Mouse (Mus musculus) kidney, postnatal 0 days (tissue): ENCODE results near the gene Cyp1a2. TPM values are rescaled to one million over a fixed set of nuclear protein-coding genes. Genes with fewer than 3 reads are reported as not detected.

Experiments
- ATAC-seq: fragments of 200-750 bp; cut with Nextera tagmentation; replicated peaks from 2 replicates; pipeline ENCODE4 v1.8.0; 2017; ENCODE audit warnings: low read depth, moderate number of reproducible peaks, moderate TSS enrichment, moderate library complexity; ENCODE audit not compliant: low FRiP score
- DNase-seq: peaks from one replicate; pipeline ENCODE4 v3.0.0-alpha.2; 2016; ENCODE audit warnings: low spot score
- H3K27ac ChIP-seq: fragments of 300-500 bp; sonication (generic); 2 replicates; pipeline ENCODE4 v1.5.1; 2014; ENCODE audit warnings: mild to moderate bottlenecking
- H3K27me3 ChIP-seq: fragments of 300-500 bp; sonication (generic); 2 replicates; pipeline ENCODE4 v1.6.1; 2014; ENCODE audit warnings: low read length, mixed read lengths; ENCODE audit not compliant: insufficient read depth
- H3K36me3 ChIP-seq: fragments of 300-500 bp; sonication (generic); 2 replicates; pipeline ENCODE4 v1.6.1; 2014; ENCODE audit warnings: low read length, mixed read lengths; ENCODE audit not compliant: insufficient read depth
- H3K4me1 ChIP-seq: fragments of 300-500 bp; sonication (generic); replicated peaks from 2 replicates; pipeline ENCODE4 v1.6.1; 2014; ENCODE audit warnings: antibody characterized with exemption, low read length, mixed read lengths; ENCODE audit not compliant: insufficient read depth
- H3K4me2 ChIP-seq: fragments of 300-500 bp; sonication (generic); 2 replicates; pipeline ENCODE4 v1.6.1; 2014; ENCODE audit warnings: mild to moderate bottlenecking, low read length, moderate library complexity, mixed read lengths
- H3K4me3 ChIP-seq: fragments of 300-500 bp; sonication (generic); replicated peaks from 2 replicates; pipeline ENCODE4 v1.5.1; 2014; ENCODE audit warnings: low read depth, low read length
- H3K9ac ChIP-seq: fragments of 300-500 bp; sonication (generic); 2 replicates; pipeline ENCODE4 v1.6.1; 2014; ENCODE audit warnings: low read depth, low read length
- H3K9me3 ChIP-seq: fragments of 300-500 bp; sonication (generic); replicated peaks from 2 replicates; pipeline ENCODE4 v1.6.1; 2016; ENCODE audit warnings: low read length, inconsistent platforms, mixed read lengths
- CTCF ChIP-seq: IDR thresholded peaks from 2 replicates; pipeline ENCODE4 v1.5.1; 2016; ENCODE audit warnings: antibody characterized with exemption, low read depth, mild to moderate bottlenecking, moderate library complexity
- WGBS: fragments of 180-500 bp; shearing (Covaris S2); extraction: QIAGEN DNeasy Blood & Tissue Kit; methylation state at CpG from one replicate; pipeline ENCODE4 v1.1.7; 2014; 5-methylcytosine and 5-hydroxymethylcytosine counted together
- polyA plus RNA-seq: library from polyadenylated mRNA; unstranded; fragments of >200 nt; fragmentation: Nextera tagmentation; extraction: Ambion mirVana; gene quantifications from 2 replicates; pipeline ENCODE4 v1.2.1, GENCODE M21; 2015

Gene Cyp1a2
- not detected in 2 replicates for polyA plus RNA-seq

DNA sequence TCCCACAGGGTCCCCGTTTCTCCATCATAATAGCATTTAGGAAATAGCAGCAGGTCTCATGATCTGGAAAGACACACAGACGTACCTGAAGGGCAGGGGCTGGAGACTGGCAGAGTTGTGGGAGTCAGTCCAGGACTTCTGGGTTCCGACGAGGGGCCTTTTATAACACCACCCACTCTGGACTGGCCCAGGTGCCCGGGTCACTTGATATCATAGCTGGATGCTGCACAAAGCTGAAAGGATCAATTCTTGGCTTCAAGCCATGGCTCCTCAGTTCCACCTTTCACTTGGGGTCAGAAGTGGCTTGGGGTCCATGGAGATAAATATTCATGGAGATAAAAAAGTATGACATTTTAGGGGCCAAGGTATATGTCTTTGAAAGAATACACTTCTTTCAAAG lies at the start of gene Cyp1a2:
Cyp1a2 (minus strand) TSS at position 184 of the 400 bp plus-strand sequence.
- no peak for ATAC-seq
- TF ChIP-seq CTCF: no peak
- Histone ChIP-seq H3K4me3 (no peak within 1 kb of the TSS), H3K27me3 (no peaks in the 10 kb centered on the region), H3K4me2 (no peak within 1 kb of the TSS), H3K9ac (no peak within 1 kb of the TSS), H3K36me3 (no peaks in the 10 kb centered on the region), H3K9me3 (no peaks in the 10 kb centered on the region), H3K27ac (no peak within 1 kb of the TSS), H3K4me1 (no peaks in the 10 kb centered on the region)
- DNase-seq: no peak
- WGBS: 69% methylated on average over 5 of the region's 5 CpGs

DNA sequence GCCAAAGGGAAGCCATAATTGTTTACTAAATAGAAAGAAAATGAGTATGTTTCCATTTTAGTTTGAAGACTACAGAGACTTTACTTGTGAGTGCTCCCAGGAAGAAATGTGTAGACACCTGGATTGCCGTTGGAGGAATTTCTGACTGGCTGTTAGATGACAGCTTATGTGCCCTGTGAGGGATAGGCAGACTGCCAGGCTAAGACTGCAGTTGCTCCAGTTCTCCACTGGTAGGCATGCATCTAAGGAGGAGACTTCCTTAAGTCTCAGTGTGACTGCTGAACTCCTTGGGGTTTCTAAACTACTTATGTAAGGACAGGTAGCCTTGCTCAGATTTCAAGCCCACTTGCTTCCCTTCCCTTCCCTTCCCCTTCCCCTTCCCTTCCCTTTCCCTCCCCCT lies 44.8 kb upstream of the Cyp1a2 start:
- Histone ChIP-seq H3K9ac (no peak overlapping the region), H3K36me3 (peaks cover 13% of the 10 kb centered on the region), H3K27ac (no peak overlapping the region), H3K27me3 (no peaks in the 10 kb centered on the region), H3K4me1 (no peaks in the 10 kb centered on the region), H3K4me3 (no peak overlapping the region), H3K9me3 (no peaks in the 10 kb centered on the region), H3K4me2 (no peak overlapping the region)
- ATAC-seq (no peak), DNase-seq (no peak)
- TF ChIP-seq CTCF: peak; percentile 10; the same call in 1 of the 2 replicates
- 90% methylated on average over 1 of the region's 1 CpGs for WGBS

DNA sequence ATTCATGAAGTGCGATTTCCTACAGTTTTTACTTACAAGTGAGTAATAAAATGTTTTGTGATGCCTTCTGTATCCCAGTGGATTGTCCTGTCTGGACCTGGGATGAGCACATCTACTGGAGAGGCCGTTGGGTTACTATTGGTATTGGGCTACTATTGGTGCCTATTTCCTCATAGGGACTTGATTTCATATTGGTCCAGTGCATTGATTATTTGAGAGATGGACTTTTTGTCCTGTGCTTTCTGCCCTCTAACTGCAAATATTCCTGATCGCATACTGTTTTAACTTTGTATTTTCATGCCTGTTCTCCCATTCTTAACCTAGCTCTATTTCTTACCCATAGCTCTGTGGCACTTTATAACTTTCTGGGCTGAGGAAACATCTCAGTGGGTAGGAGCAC lies 41.2 kb upstream of the Cyp1a2 start:
- Histone ChIP-seq H3K27ac (no peak overlapping the region), H3K4me2 (no peak overlapping the region), H3K4me3 (no peak overlapping the region), H3K4me1 (no peaks in the 10 kb centered on the region), H3K9ac (no peak overlapping the region), H3K9me3 (no peaks in the 10 kb centered on the region), H3K36me3 (peaks cover 16% of the 10 kb centered on the region), H3K27me3 (no peaks in the 10 kb centered on the region)
- 95% methylated on average over 3 of the region's 3 CpGs for WGBS
- DNase-seq (no peak), ATAC-seq (no peak)
- TF ChIP-seq CTCF: no peak

DNA sequence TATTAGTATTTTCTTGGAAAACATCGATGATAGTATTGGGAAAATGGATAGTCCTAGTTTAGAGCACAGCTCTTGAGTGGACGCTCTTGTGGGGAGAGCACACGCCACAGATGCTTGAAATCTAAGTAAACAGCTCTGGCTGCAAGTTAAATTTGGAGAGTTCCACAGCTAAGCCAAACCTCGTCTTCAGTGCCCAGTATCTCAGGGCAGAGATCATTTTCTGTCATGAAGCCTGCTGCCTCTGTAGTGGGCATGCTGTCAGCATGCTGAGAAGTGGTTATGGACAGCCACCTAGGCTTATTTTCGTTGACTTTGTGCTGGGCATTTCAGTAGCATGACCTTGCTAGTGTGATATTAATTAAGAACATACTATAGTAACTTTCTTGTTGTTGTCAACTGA lies 40.3 kb upstream of the Cyp1a2 start:
- Histone ChIP-seq H3K4me2 (no peak overlapping the region), H3K36me3 (peaks cover 16% of the 10 kb centered on the region; the same call in 1 of the 2 replicates), H3K4me3 (no peak overlapping the region), H3K9me3 (no peaks in the 10 kb centered on the region), H3K4me1 (no peaks in the 10 kb centered on the region), H3K27me3 (no peaks in the 10 kb centered on the region), H3K27ac (0 out of 2 replicates have a peak overlapping the region, but pooled peaks have one; percentile 19), H3K9ac (no peak overlapping the region)
- WGBS: 86% methylated on average over 5 of the region's 5 CpGs
- no peak for DNase-seq
- no peak for TF ChIP-seq CTCF
- ATAC-seq: no peak

DNA sequence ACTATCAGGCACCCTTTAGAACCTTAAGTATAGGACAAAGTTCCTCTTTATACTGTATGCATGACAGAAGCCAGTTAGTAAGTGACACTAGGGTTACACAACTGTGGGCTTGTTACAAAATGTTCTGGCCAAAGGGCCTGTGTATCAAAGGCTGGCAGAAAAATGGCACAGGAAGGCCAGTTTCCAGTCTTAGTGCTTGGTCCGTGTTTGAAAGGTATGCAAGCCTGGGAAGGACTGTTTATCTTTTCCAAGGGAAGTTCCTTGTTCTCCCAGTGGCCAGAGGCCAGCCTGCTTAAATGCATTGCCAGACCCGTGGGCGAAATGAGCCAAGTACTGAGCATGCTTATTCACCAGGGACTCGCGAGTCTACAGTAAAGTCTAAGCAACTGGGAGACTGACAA lies 39.8 kb upstream of the Cyp1a2 start:
- Histone ChIP-seq H3K27ac (0 out of 2 replicates have a peak overlapping the region, but pooled peaks have one; percentile 19), H3K9me3 (no peaks in the 10 kb centered on the region)

DNA sequence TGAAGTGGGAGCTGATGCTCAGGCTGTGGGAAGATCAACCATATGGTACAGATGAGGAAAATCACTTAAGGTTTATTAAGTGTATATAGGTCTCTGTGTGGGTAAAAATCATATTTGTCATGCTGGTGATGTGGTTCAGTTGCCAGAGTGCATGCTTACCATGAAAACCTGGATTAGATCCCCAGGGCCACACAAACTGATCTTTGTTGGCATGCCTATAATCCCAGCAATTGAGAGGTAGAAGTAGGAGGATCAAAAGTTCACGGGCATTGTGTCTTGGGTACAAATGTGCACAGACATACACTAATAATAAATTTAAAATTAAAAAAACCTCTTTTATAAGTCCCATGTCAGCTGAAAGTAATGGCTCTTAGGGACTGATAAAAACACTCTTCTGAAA lies 38.9 kb upstream of the Cyp1a2 start:
- no peak for TF ChIP-seq CTCF
- Histone ChIP-seq H3K9me3 (no peaks in the 10 kb centered on the region), H3K27ac (no peak overlapping the region), H3K4me3 (no peak overlapping the region), H3K9ac (no peak overlapping the region), H3K4me1 (no peaks in the 10 kb centered on the region), H3K27me3 (no peaks in the 10 kb centered on the region), H3K36me3 (peaks cover 23% of the 10 kb centered on the region; the same call in 1 of the 2 replicates), H3K4me2 (no peak overlapping the region)
- DNase-seq: no peak
- 91% methylated on average over 1 of the region's 1 CpGs for WGBS
- ATAC-seq: no peak

More for the DNA sequence above, 39.8 kb upstream of the Cyp1a2 start:
- TF ChIP-seq CTCF: no peak
- H3K9ac ChIP-seq: no peak overlapping the region
- H3K27me3 ChIP-seq: no peaks in the 10 kb centered on the region
- DNase-seq (peak; percentile 9), ATAC-seq (no peak)
- peaks cover 20% of the 10 kb centered on the region; the same call in 1 of the 2 replicates for H3K36me3 ChIP-seq
- 72% methylated on average over 5 of the region's 5 CpGs for WGBS
- H3K4me2 ChIP-seq: no peak overlapping the region
- no peaks in the 10 kb centered on the region for H3K4me1 ChIP-seq
- H3K4me3 ChIP-seq: no peak overlapping the region

DNA sequence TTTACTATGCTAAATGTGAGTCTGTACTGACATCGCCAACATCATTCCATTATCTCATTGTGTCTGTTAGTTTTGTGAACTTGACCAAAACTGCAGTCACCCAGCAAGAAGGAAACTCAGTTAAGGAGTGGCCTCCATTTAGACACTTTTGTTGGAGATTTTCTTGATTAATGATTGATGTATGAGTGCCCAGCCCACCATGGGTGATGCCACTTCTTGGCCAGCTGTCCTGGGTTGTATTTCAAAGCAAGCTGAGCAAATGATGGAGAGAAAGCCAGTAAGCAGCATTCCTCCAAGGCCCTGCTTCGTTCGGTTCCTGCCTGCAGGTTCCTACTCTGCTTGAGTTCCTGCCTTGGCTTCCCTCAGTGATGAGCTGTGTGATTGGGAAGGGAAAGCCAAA lies 37.2 kb upstream of the Cyp1a2 start:
- H3K9me3 ChIP-seq: no peaks in the 10 kb centered on the region
- no peak overlapping the region for H3K9ac ChIP-seq
- H3K36me3 ChIP-seq: peaks cover 28% of the 10 kb centered on the region
- WGBS: 90% methylated on average over 3 of the region's 3 CpGs
- ATAC-seq (no peak), DNase-seq (no peak)
- no peak overlapping the region for H3K4me2 ChIP-seq
- H3K27me3 ChIP-seq: no peaks in the 10 kb centered on the region
- H3K4me1 ChIP-seq: no peaks in the 10 kb centered on the region
- no peak overlapping the region for H3K27ac ChIP-seq
- no peak for TF ChIP-seq CTCF
- H3K4me3 ChIP-seq: no peak overlapping the region
